Mouse (Mus musculus) embryonic facial prominence, embryonic 11.5 days (tissue): ENCODE measurements around the gene Ankar. TPM values are rescaled to one million over a fixed set of nuclear protein-coding genes. Genes with fewer than 3 reads are reported as not detected.

Source experiments
- ATAC-seq: fragments of 200-750 bp; cut with Nextera tagmentation; replicated peaks from 2 replicates; pipeline ENCODE4 v1.8.0; 2017; ENCODE audit warnings: low read depth; ENCODE audit not compliant: insufficient number of reproducible peaks, low FRiP score, low TSS enrichment
- DNase-seq: peaks from one replicate; pipeline ENCODE4 v3.0.0-alpha.2; 2015; ENCODE audit warnings: low spot score
- H3K27ac ChIP-seq: fragments of 300-500 bp; sonication (generic); replicated peaks from 2 replicates; pipeline ENCODE4 v1.5.1; 2014; ENCODE audit warnings: mild to moderate bottlenecking, low read depth, low read length, control low read depth
- H3K27me3 ChIP-seq: fragments of 300-500 bp; sonication (generic); 2 replicates; pipeline ENCODE4 v1.6.1; 2014; ENCODE audit warnings: mild to moderate bottlenecking, low read length, moderate library complexity, mixed read lengths; ENCODE audit not compliant: control insufficient read depth, insufficient read depth
- H3K36me3 ChIP-seq: fragments of 300-500 bp; sonication (generic); replicated peaks from 2 replicates; pipeline ENCODE4 v1.6.1; 2014; ENCODE audit warnings: low read depth, mild to moderate bottlenecking, low read length, moderate library complexity, mixed read lengths; ENCODE audit not compliant: control insufficient read depth, insufficient read depth
- H3K4me1 ChIP-seq: fragments of 300-500 bp; sonication (generic); 2 replicates; pipeline ENCODE4 v1.6.1; 2014; ENCODE audit warnings: low read length, mixed read lengths; ENCODE audit not compliant: control insufficient read depth, insufficient read depth
- H3K4me2 ChIP-seq: fragments of 300-500 bp; sonication (generic); 2 replicates; pipeline ENCODE4 v1.6.1; 2014; ENCODE audit warnings: low read depth, mild to moderate bottlenecking, control low read depth, low read length, moderate library complexity
- H3K4me3 ChIP-seq: fragments of 300-500 bp; sonication (generic); 2 replicates; pipeline ENCODE4 v1.5.1; 2014; ENCODE audit warnings: low read depth, low read length, control low read depth
- H3K9ac ChIP-seq: fragments of 300-500 bp; sonication (generic); replicated peaks from 2 replicates; pipeline ENCODE4 v1.6.1; 2014; ENCODE audit warnings: mild to moderate bottlenecking, control low read depth, low read length
- H3K9me3 ChIP-seq: fragments of 300-500 bp; sonication (generic); replicated peaks from 2 replicates; pipeline ENCODE4 v1.6.1; 2016; ENCODE audit warnings: mild to moderate bottlenecking, low read length, inconsistent platforms, mixed read lengths; ENCODE audit not compliant: control insufficient read depth
- WGBS: fragments of 180-500 bp; shearing (Covaris S2); extraction: QIAGEN DNeasy Blood & Tissue Kit; methylation state at CpG from one replicate; pipeline ENCODE4 v1.1.7; 2014; 5-methylcytosine and 5-hydroxymethylcytosine counted together
- polyA plus RNA-seq: library from polyadenylated mRNA; unstranded; fragments of >200 nt; fragmentation: Nextera tagmentation; extraction: Ambion mirVana; gene quantifications from 2 replicates; pipeline ENCODE4 v1.2.1, GENCODE M21; 2014

Ankar gene
- polyA plus RNA-seq, 1 experiment from 2014 or later: not detected

- Histone ChIP-seq H3K27ac (no peak overlapping the region), H3K9me3 (no peaks in the 10 kb centered on the region), H3K4me3 (no peak overlapping the region), H3K27me3 (no peaks in the 10 kb centered on the region), H3K4me1 (no peaks in the 10 kb centered on the region), H3K9ac (no peak overlapping the region), H3K4me2 (no peak overlapping the region), H3K36me3 (no peaks in the 10 kb centered on the region; the same call in 1 of the 2 replicates)
- no peak for DNase-seq
- WGBS: 87% methylated on average over 21 of the region's 21 CpGs
- no peak for ATAC-seq
These were observed 101.0 kb downstream of the Ankar start for GRCm38 (mm10) chr1:72599146-72600101.

GRCm38 (mm10) chr1:72596231-72596630, 104.1 kb downstream of the Ankar start:
- H3K9me3 ChIP-seq: no peaks in the 10 kb centered on the region
- no peaks in the 10 kb centered on the region for H3K27me3 ChIP-seq
- H3K4me2 ChIP-seq: no peak overlapping the region
- DNase-seq: no peak
- H3K4me1 ChIP-seq: no peaks in the 10 kb centered on the region
- WGBS: 77% methylated on average over 5 of the region's 5 CpGs
- no peaks in the 10 kb centered on the region; the same call in none of the 2 replicates for H3K36me3 ChIP-seq
- no peak for ATAC-seq
- H3K9ac ChIP-seq: no peak overlapping the region
- no peak overlapping the region for H3K4me3 ChIP-seq
- no peak overlapping the region for H3K27ac ChIP-seq

GRCm38 (mm10) chr1:72595686-72596085, 104.7 kb downstream of the Ankar start:
- no peaks in the 10 kb centered on the region for H3K4me1 ChIP-seq
- H3K4me3 ChIP-seq: no peak overlapping the region
- no peak overlapping the region for H3K9ac ChIP-seq
- H3K4me2 ChIP-seq: no peak overlapping the region
- H3K27me3 ChIP-seq: no peaks in the 10 kb centered on the region
- 87% methylated on average over 12 of the region's 12 CpGs for WGBS
- ATAC-seq: no peak
- H3K9me3 ChIP-seq: no peaks in the 10 kb centered on the region
- H3K27ac ChIP-seq: no peak overlapping the region
- no peaks in the 10 kb centered on the region; the same call in none of the 2 replicates for H3K36me3 ChIP-seq
- DNase-seq: no peak

- 88% methylated on average over 20 of the region's 20 CpGs for WGBS
- H3K4me3 ChIP-seq: no peak overlapping the region
- ATAC-seq: no peak
- no peak for DNase-seq
- H3K4me1 ChIP-seq: no peaks in the 10 kb centered on the region
- no peaks in the 10 kb centered on the region; the same call in none of the 2 replicates for H3K36me3 ChIP-seq
- no peaks in the 10 kb centered on the region for H3K9me3 ChIP-seq
- H3K9ac ChIP-seq: no peak overlapping the region
- no peak overlapping the region for H3K4me2 ChIP-seq
- no peak overlapping the region for H3K27ac ChIP-seq
- H3K27me3 ChIP-seq: no peaks in the 10 kb centered on the region
These were observed 106.9 kb downstream of the Ankar start for GRCm38 (mm10) chr1:72593340-72593951.

Other genes with a start within 250 kb of the Ankar start
- gene March4, start 163.6 kb downstream of the Ankar start, polyA plus RNA-seq: 0.10 TPM in 1 of 2 replicates, not detected in the other
- 36.2 and 38.9 TPM in 2 replicates for gene Smarcal1, start 117.3 kb downstream of the Ankar start, polyA plus RNA-seq
- gene Rpl37a, start 10.7 kb upstream of the Ankar start, polyA plus RNA-seq: 1,634 and 1,716 TPM in 2 replicates
- 368 and 450 TPM in 2 replicates for gene Igfbp2, start 123.9 kb upstream of the Ankar start, polyA plus RNA-seq
- 69.4 and 71.2 TPM in 2 replicates for gene Igfbp5, start 174.3 kb upstream of the Ankar start, polyA plus RNA-seq